Mouse (Mus musculus) liver, postnatal 0 days (tissue): ENCODE measurements at regions not wholly inside any gene's neighbourhood (a gene's known extent, or its start where the extent isn't known, plus 50 kb on each side); places are given as distances from the start of the nearest gene placed in this dataset.

Experiments used
- CTCF ChIP-seq: sonication (generic); IDR thresholded peaks from 2 replicates; pipeline ENCODE4 v1.5.1; 2016; ENCODE audit warnings: antibody characterized with exemption, low read depth
- EP300 ChIP-seq: IDR thresholded peaks from 2 replicates; pipeline ENCODE4 v1.6.1; 2016; ENCODE audit warnings: antibody characterized with exemption, low read depth, mild to moderate bottlenecking

DNA sequence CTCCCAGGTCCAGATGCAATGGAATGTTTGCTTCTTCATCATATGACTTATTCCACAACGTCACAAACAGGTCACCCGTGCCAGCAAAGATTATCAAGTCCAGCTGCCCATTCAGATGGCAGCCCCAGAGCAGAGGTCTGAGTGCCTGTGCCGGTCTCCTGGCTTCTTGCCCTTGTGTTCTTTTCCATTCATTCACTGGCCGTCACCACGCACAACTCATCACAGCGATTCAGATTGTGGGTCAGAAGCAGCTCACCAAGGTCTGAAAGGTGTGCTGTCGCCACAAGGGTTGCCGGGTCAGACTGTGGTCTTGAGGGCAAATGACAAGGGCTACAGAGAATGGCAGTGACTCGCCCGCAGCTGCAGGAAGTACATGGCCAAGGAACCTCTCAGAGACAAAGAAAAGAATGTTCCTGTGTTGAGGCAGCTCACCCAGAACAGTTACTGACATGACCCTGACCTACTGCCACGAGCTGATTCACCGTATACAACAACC, 141.3 kb upstream of the Klf14 start:
- TF ChIP-seq EP300 (no peak), CTCF (no peak)
